Mouse (Mus musculus) urinary bladder, postnatal 10 days (tissue): ENCODE results near the gene Psmc1.

Source experiments
- DNase-seq: peaks from one replicate; pipeline ENCODE4 v3.0.0; 2022; ENCODE audit warnings: low spot score

Psmc1 gene

GRCm38 (mm10) chr12:100124913-100125798, 15.2 kb downstream of the Psmc1 start:
- DNase-seq = no peak

GRCm38 (mm10) chr12:100126968-100127865, 17.3 kb downstream of the Psmc1 start:
- DNase-seq = no peak

- DNase-seq = no peak
These were observed 18.0 kb downstream of the Psmc1 start for GRCm38 (mm10) chr12:100127866-100128480.

- DNase-seq = no peak
These were observed 18.6 kb downstream of the Psmc1 start for GRCm38 (mm10) chr12:100128522-100128921.

GRCm38 (mm10) chr12:100128961-100129360, 19.0 kb downstream of the Psmc1 start:
- no peak for DNase-seq

DNA sequence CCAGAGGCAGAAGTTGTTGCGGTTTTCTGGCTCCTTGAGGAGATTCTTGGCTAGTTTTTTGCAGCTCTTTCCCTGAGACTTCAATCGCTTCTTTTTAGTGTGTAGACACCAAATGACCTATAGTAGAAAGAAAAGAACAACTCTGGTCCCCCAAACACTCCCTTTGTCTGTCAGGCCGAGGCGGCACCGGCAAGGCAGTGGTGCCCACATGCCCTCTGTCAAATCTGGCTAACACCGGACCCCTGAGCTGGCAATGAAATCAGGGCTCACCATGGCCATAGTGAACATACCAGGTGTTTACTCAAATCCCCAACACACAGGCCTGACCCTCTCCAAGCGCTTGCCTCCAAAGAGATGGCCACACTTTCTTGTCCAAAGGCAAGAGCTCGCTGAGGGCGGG, 21.2 kb downstream of the Psmc1 start:
- DNase-seq = no peak

DNA sequence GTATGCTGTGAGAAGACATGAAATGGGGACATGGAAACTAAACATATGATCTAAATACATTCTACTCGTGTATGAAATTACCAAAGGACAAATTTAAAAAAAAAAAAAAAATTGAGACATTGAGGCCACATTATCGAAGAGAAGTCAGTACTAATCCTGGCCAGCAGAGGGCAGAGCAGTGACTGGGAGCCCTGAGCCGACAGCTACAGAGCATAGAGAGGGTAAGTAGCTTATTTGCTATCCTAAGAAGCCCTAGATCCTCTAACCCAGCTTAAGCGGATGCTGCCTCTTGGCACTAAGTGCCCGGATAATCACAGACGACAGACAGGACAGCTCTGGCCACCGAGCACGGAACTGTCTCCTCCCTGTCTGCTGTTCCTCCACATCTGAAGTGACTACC, 21.7 kb downstream of the Psmc1 start:
- no peak for DNase-seq

DNA sequence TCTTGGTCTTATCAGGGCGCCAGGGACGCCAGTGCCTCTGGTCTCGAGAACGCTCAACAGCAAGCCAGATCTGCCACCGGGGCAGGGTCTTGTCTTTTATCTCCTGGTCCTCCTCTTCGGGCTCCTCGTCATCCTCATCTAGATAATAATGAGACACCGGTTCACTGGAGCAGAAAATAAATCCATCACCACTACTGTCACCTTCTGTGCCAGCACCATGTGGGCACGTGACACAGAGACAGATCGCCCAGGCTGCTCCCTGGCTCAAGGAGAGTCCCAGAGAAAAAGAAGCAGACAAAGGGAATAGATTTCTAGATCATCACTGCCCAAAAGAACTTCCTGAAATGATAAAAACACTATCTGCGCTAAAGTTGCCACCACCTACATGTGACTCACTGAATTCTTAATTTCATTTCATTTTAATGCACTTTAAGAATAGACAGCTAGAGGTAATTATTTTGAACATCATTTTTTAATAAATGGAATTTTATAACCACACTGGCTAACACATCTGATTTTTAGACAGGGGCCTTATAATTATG, 24.5 kb downstream of the Psmc1 start:
- DNase-seq = no peak

- DNase-seq = no peak
These were observed 25.2 kb downstream of the Psmc1 start for GRCm38 (mm10) chr12:100135117-100135516.

- DNase-seq = no peak
These were observed 33.0 kb downstream of the Psmc1 start for GRCm38 (mm10) chr12:100142848-100143523.

GRCm38 (mm10) chr12:100143737-100144136, 33.8 kb downstream of the Psmc1 start:
- DNase-seq = no peak

GRCm38 (mm10) chr12:100144269-100144668, 34.3 kb downstream of the Psmc1 start:
- no peak for DNase-seq

DNA sequence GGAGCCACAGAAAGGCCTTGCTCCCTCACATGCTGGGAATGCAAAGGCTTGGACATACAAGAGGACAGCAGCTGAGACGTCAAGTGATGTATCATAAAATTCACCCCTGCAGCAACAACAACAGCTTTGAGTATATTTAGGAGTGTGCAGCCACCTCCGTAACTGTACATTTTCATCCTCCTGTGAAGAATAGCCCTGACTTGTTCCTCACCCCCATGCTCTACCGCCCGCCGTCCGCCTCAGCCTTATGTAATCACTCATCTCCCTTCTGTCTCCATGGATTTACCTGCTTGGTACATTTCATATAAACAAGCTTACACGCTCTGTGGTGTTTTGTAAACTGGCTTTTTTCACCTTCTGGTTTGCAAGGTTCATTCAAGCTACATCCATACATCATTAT, 42.5 kb downstream of the Psmc1 start:
- no peak for DNase-seq

GRCm38 (mm10) chr12:100159261-100159975, 49.5 kb downstream of the Psmc1 start, which contains the start of gene Nrde2:
Nrde2 (minus strand) TSS chr12:100159653.
- DNase-seq = peak; percentile 44

GRCm38 (mm10) chr12:100164991-100165500, 55.1 kb downstream of the Psmc1 start:
- no peak for DNase-seq

DNA sequence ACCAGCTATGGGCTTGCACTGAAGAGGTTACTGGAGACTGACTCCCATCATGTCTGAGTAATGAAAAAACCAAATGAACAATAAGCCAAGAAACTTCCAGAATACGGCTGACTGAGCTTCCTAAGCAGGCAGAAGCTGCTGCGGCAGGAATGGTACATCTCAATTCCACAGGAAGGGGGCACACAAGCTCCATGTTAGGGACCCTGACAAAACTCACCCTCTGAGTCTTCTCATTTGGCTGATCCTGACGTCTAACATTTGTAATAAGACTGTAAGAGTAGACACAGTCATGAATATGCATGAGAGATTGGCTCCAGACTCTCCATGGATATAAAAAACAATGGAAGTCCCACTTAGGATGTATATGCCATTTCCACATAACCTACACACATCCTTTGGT, 56.2 kb downstream of the Psmc1 start:
- no peak for DNase-seq

DNA sequence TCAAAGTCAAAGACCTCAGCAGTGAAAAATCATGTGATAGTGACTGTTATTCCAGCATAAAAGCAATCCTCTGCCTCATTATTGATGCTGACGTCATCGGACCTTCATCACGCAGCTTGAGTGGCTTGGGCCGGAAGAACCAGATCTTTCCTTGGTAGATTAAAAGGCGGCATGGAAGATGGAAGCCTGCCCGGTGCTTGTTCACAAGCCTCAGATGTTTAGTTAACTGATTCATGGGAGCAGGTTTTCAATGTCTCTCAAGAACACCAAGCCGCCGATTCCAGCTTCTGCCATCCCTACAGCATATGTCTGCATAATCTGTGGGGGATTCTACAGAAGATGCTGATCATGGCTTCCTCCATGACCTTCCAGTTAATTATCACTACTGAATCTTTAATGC, 57.0 kb downstream of the Psmc1 start:
- no peak for DNase-seq

DNA sequence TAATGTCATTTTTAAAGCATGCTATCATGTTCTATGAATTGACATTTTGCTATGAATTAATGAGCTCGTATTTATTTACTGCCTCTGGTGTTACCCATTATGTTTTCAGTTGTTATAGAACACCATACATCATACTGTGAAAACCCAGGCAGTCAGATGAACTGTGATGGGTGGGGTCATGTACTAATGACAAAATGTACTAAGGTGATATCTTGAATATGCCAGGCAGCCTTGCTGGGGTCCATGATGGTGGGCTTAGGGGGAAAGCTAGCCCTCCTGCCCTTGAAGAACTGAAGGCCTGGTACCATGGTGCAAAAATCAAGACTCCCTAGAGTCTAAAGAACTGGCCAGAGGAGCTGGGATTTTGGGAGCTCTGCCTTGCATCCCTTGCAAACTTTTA, 57.5 kb downstream of the Psmc1 start:
- no peak for DNase-seq

DNA sequence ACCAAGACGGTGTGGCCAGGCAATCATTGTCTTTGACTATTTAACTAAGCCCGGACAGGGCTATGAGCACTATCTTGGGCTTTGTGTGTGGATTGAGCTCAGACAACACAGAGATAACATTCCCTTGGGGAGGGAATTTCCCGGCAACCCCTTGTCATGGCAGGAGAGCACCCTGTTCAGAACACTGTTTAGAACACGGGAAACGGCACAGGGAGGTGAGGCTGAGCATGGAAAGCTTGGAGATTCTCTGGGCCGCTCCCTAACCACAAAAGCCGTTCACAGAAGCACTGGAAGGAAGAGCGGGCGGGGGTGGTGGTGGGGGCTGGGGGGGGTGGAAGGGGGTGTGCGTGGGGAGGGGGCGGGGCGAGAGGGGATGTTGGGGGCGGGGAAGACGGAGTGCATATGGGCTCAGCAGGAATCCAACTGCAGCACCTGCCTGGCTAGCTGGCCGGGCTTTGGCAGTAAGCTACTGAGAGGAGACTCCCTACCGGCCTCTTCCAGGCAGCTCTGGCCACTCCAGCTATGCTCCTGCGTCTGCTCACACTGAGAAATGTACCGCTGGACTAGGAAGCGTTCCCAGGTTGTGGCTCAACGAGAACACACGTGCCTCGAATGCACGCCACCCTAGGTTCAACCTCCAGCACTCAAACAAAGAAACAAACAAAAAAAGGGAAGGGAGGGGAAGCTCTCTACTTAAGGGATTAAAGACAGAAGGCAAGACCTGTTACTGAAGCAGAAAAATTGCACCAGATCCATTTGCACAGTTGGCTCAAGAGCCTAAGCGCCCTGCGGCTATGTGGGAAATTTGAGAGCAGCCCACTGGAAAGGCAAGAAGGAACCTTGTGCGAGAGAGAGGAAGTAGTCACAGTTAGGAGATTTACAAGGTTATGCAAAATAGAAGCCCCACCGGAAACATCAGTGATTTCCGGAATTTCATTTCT, 58.2 kb downstream of the Psmc1 start:
- DNase-seq = no peak

DNA sequence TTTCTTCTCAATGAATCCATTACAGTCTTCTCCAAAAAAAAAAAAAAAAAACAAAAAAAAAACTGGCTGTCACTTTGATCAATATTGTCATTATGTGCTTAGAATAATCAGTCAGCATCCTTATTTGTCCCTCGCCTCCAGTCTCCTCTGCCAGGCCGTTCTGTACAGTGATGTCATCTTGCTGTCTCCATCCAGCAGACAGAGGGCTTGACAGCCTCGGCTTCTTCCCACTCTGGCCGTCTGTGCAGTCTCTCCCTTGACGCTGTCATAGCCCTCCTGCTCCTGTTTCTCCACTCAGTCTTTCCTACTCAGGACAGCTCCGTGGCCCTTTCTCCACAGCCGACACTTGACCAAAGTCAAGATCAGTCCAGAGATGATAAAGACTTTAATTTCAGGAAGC, 62.5 kb downstream of the Psmc1 start:
- DNase-seq = no peak
